Mouse (Mus musculus) embryonic fibroblast, embryonic 13.5 days (primary cell): ENCODE data around the gene Pcsk7.

Experiments
- CTCF ChIP-seq: IDR thresholded peaks from 2 replicates; pipeline ENCODE4 v1.5.1; 2011; ENCODE audit warnings: mild to moderate bottlenecking, control low read depth, low read length, moderate library complexity, borderline replicate concordance; ENCODE audit not compliant: insufficient read depth
- POLR2A ChIP-seq: IDR thresholded peaks from 2 replicates; pipeline ENCODE4 v1.6.1; 2011; ENCODE audit warnings: low read depth, mild to moderate bottlenecking, control low read depth, low read length, moderate library complexity

DNA sequence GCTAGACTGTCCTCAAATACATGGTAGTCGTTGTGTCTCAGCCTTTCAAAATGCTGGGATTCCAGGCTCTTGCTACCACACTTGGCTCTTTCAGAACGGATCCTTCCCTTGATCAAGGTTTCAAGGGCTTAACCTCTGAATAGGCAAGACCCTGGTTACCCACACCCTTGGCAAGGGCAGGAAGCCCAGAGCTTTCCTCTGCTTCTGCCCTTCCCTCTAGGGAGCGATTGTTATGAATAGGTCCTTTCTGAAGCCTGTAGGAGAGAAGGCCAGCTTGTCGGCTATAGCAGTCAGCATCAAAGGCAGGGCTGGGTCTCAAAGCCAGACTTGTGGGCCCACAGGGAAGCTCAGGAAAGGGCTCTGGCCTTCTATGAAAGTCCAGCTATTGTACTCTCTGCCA is 52.6 kb downstream of the Pcsk7 start:
- TF ChIP-seq POLR2A (no peak), CTCF (no peak)
